Mouse (Mus musculus) thymus, postnatal 4 days (tissue): Measurements from ENCODE around the gene Tssk2.

ENCODE experiments used
- DNase-seq: peaks from one replicate; pipeline ENCODE4 v3.0.0; 2021

Tssk2 gene

GRCm38 (mm10) chr16:17911052-17911595 lies 12.7 kb downstream of the Tssk2 start, which contains the start of gene Ess2:
Gene Ess2, minus strand, starts transcription at chr16:17911348.
- DNase-seq = peak; percentile 88

GRCm38 (mm10) chr16:17914307-17915249 lies 16.1 kb downstream of the Tssk2 start, which contains the start of gene Gsc2:
Gene Gsc2, minus strand, starts transcription at chr16:17915059.
- peak; percentile 65 for DNase-seq

GRCm38 (mm10) chr16:17920586-17920985 lies 22.1 kb downstream of the Tssk2 start:
- peak; percentile 16 for DNase-seq

GRCm38 (mm10) chr16:17921325-17922162 lies 23.1 kb downstream of the Tssk2 start:
- DNase-seq = peak; percentile 97

- DNase-seq = no peak
Measured at GRCm38 (mm10) chr16:17922163-17922538, 23.7 kb downstream of the Tssk2 start.

- DNase-seq = peak; percentile 73
Measured at GRCm38 (mm10) chr16:17927351-17928082, 29.1 kb downstream of the Tssk2 start.

GRCm38 (mm10) chr16:17928087-17928580 lies 29.7 kb downstream of the Tssk2 start, which contains the start of gene Slc25a1:
Gene Slc25a1, minus strand, starts transcription at chr16:17928219.
- DNase-seq = peak; percentile 74

GRCm38 (mm10) chr16:17928627-17929104 lies 30.2 kb downstream of the Tssk2 start:
- DNase-seq = peak; percentile 85

- DNase-seq = no peak
Measured at GRCm38 (mm10) chr16:17929211-17929610, 30.8 kb downstream of the Tssk2 start.

- DNase-seq = no peak
Measured at GRCm38 (mm10) chr16:17929631-17930030, 31.2 kb downstream of the Tssk2 start.

- no peak for DNase-seq
Measured at GRCm38 (mm10) chr16:17931906-17932460, 33.5 kb downstream of the Tssk2 start.

GRCm38 (mm10) chr16:17933594-17934444 lies 35.4 kb downstream of the Tssk2 start:
- no peak for DNase-seq

- peak; percentile 46 for DNase-seq
Measured at GRCm38 (mm10) chr16:17934445-17934910, 36.0 kb downstream of the Tssk2 start.

- no peak for DNase-seq
Measured at GRCm38 (mm10) chr16:17936776-17937175, 38.3 kb downstream of the Tssk2 start.

GRCm38 (mm10) chr16:17938187-17938586 lies 39.8 kb downstream of the Tssk2 start:
- DNase-seq = no peak

- DNase-seq = peak; percentile 81
Measured at GRCm38 (mm10) chr16:17938821-17939220, 40.4 kb downstream of the Tssk2 start.

GRCm38 (mm10) chr16:17939255-17939751 lies 40.9 kb downstream of the Tssk2 start:
- no peak for DNase-seq

- DNase-seq = no peak
Measured at GRCm38 (mm10) chr16:17943466-17943865, 45.0 kb downstream of the Tssk2 start.

GRCm38 (mm10) chr16:17945081-17945831 lies 46.8 kb downstream of the Tssk2 start:
- DNase-seq = no peak
